Mouse (Mus musculus) liver, embryonic 14.5 days (tissue): ENCODE data around the gene Zfp219.

Experiments
- CTCF ChIP-seq: IDR thresholded peaks from 2 replicates; pipeline ENCODE4 v1.5.1; 2016; ENCODE audit warnings: antibody characterized with exemption, low read depth, control low read depth
- EP300 ChIP-seq: IDR thresholded peaks from 2 replicates; pipeline ENCODE4 v1.6.1; 2016; ENCODE audit warnings: antibody characterized with exemption, low read depth

- no peak for TF ChIP-seq CTCF
- TF ChIP-seq EP300, result no peak
Observed at GRCm38 (mm10) chr14:52018248-52019050, 2.1 kb downstream of the Zfp219 start.
